Mouse (Mus musculus) lung, adult 2 months (tissue): Measurements from ENCODE around the gene Adprm. TPM values are rescaled to one million over a fixed set of nuclear protein-coding genes. Genes with fewer than 3 reads are reported as not detected.

Experiments used
- DNase-seq: peaks from one replicate; pipeline ENCODE4 v3.0.0; 2022
- H3K4me1 ChIP-seq: fragments of 200-500 bp; 2 replicates; pipeline ENCODE4 v1.6.1; 2011; ENCODE audit warnings: low read length; ENCODE audit not compliant: control insufficient read depth, insufficient read depth
- H3K4me3 ChIP-seq: fragments of 200-500 bp; replicated peaks from 2 replicates; pipeline ENCODE3; 2011; ENCODE audit warnings: low read depth, mild to moderate bottlenecking, control low read depth, low read length; ENCODE audit errors: extremely low read depth
- CTCF ChIP-seq: fragments of 200-500 bp; IDR thresholded peaks from 2 replicates; pipeline ENCODE4 v1.5.1; 2011; ENCODE audit warnings: mild to moderate bottlenecking, low read length, control low read depth; ENCODE audit not compliant: insufficient read depth
- POLR2A ChIP-seq: fragments of 200-500 bp; IDR thresholded peaks from 2 replicates; pipeline ENCODE4 v1.6.1; 2011; ENCODE audit warnings: low read depth, mild to moderate bottlenecking, control low read depth, low read length, borderline replicate concordance; ENCODE audit errors: extremely low read depth
- WGBS: fragments of 180-500 bp; shearing (Covaris S2); methylation state at CpG from one replicate; pipeline ENCODE4 v1.1.7; 2018; 5-methylcytosine and 5-hydroxymethylcytosine counted together
- polyA plus RNA-seq: library from polyadenylated mRNA; depleted of rRNA; stranded (reverse); fragments of >200 nt; gene quantifications from 2 replicates; pipeline ENCODE4 v1.2.3, GENCODE M21; 2012

Adprm gene
- polyA plus RNA-seq, 1 experiment, result 16.6 TPM

DNA sequence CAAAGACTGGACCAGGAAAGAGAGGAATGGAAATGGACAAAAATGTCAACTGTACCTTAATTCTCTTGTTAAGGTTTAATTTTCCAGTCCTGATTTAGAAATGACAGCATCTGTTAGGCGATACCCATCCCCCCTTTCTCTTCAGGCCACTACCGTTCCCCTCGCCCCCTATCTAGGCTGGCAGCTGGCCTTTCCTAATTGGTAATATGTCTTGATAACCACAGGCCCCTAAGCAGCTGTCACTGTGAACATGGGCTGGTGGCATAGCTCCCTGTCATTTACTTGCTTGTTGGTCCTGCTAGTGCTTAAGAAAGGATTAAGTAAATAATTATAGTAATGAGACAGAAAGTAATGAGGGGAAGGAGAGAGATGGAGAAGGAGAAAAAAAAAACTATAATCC is 25.0 kb upstream of the Adprm start:
- Histone ChIP-seq H3K4me1 (no peaks in the 10 kb centered on the region), H3K4me3 (no peak overlapping the region)
- WGBS, result 64% methylated on average over 3 of the region's 3 CpGs
- no peak for DNase-seq
- TF ChIP-seq POLR2A (no peak), CTCF (no peak)

DNA sequence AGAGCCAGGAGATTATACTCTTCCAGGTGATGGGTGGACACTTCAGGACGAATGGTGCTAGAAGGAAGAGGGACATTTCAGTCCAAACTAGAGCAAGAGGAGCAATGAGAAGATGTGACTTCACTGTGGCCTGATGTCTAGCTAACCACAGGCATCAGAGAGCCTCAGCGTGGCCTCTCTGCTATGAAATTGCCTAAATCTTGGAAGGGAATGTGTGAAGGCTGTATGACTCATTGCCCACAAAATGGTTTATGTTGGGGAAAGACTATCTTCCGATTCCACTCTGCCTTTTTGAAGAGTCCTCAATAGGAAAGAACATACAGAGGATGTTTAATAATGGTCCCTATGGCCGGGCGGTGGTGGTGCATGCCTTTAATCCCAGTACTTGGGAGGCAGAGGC is 24.4 kb upstream of the Adprm start:
- TF ChIP-seq POLR2A (no peak), CTCF (no peak)
- DNase-seq, result no peak
- Histone ChIP-seq H3K4me1 (no peaks in the 10 kb centered on the region), H3K4me3 (no peak overlapping the region)
- WGBS, result 84% methylated on average over 5 of the region's 5 CpGs

DNA sequence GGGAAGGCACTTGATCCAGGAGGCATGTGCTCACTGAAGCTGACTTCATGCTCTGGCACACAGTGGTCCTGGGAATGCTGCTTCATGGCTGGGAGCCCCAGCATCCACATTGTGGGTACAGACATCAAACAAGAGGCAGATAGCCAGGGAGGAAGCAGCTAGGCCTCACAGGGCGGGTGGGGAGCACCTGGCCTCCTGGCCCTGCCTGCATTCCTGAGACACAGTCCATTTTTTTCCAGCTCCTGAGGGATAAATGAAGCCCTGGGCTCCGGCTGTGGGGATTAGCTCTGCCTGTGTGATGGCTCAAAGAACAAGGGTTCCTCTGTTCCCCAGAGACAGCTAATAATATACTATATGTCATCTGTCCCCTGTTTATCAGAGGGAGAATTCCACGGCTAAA is 22.6 kb upstream of the Adprm start:
- TF ChIP-seq POLR2A, result no peak
- TF ChIP-seq CTCF, result no peak
- Histone ChIP-seq H3K4me1 (no peaks in the 10 kb centered on the region), H3K4me3 (no peak overlapping the region)
- 47% methylated on average over 3 of the region's 3 CpGs for WGBS
- no peak for DNase-seq

DNA sequence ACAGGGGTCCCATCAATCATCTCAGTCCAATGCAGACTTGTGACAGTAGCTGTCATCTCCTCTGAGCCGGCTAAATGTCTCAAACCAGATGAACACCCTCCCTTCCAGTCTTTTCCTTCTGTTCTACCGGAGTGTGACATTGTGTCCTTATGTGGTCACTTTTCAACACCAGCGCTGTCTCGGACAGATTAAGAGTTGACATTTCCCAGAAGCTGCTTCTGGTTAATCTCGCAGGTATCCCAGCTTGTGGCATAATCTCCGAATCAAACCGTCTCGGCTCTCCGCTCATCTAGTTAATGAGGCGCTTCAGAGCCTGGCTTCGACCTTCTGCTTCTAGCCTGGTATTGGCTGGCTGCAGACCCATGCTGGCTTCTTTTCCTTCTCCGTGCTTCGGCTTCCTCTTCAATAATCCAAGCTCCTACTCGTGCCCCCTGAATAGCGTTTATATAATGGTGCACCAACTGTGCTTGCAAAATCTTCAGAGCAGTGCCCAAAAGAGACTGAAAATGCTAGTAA is 20.3 kb upstream of the Adprm start:
- no peak for TF ChIP-seq CTCF
- no peak for TF ChIP-seq POLR2A
- Histone ChIP-seq H3K4me1 (no peaks in the 10 kb centered on the region), H3K4me3 (no peak overlapping the region)
- 74% methylated on average over 15 of the region's 15 CpGs for whole genome bisulfite sequencing
- no peak for DNase-seq

DNA sequence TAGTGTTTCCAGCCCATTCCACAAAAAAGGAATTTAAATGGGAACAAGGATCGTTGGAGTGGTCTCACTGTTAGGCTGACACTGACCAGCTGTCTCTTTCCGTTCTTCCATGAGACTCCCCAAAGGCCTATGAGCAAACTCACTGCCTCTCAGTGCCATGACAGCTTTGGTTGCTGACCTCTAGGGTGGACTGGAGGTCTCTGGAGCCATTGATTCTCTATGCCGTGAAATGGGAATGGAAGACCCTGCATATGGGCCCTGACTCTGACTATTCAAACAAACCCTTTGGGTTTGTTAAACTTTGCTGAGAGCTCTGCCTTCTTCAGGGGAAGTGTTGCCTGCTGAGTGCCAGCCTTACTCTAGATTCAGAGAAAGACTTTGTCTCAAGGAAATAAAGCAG is 15.3 kb upstream of the Adprm start:
- H3K4me3 ChIP-seq, result no peak overlapping the region
- no peak for TF ChIP-seq POLR2A
- no peak for TF ChIP-seq CTCF
- no peaks in the 10 kb centered on the region for H3K4me1 ChIP-seq
- WGBS, result 82% methylated on average over 3 of the region's 3 CpGs
- DNase-seq, result no peak

DNA sequence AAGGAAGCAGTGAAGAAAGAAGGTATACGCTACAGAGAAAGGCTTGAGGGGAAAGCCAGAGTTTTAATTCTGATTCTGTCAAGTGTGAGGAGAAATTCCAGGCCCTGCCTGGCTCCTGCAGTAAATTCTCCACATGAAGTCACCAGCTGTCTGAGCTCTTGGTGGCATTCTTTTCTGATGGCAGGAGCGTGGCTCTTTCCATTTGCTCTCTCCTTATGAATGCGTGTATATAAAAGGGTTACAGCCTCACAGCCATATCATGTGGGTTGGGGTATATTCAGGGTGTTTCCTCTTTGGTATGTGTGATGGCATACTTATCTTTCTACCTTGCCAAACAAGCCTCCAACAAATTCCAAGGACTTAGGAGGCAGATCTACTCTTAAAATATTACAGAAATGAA is 10.3 kb upstream of the Adprm start:
- no peak for TF ChIP-seq CTCF
- TF ChIP-seq POLR2A, result no peak
- DNase-seq, result no peak
- H3K4me1 ChIP-seq, result no peaks in the 10 kb centered on the region
- no peak overlapping the region for H3K4me3 ChIP-seq
- 90% methylated on average over 3 of the region's 3 CpGs for WGBS

DNA sequence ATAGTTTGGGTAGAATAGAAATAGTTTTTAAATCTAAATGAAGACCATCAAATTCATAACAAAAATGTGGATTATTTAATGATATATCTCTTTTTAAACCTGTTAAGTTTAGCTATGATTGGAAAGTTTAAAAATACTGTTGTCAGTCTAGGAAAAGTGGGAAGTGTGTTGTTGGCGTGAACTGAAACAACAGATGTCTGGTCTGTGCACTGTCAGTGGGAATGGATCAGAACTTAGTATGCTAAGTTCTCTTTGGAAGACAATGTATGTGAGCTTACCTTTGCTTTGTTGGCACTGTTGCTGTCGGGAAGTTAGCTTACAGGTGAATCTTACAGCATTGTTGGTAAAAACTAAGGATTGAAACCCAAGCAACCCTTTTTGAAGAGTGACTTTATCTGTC is 8.9 kb upstream of the Adprm start:
- WGBS, result 95% methylated on average over 2 of the region's 2 CpGs
- H3K4me3 ChIP-seq, result no peak overlapping the region
- DNase-seq, result no peak
- H3K4me1 ChIP-seq, result no peaks in the 10 kb centered on the region
- TF ChIP-seq CTCF (no peak), POLR2A (no peak)

DNA sequence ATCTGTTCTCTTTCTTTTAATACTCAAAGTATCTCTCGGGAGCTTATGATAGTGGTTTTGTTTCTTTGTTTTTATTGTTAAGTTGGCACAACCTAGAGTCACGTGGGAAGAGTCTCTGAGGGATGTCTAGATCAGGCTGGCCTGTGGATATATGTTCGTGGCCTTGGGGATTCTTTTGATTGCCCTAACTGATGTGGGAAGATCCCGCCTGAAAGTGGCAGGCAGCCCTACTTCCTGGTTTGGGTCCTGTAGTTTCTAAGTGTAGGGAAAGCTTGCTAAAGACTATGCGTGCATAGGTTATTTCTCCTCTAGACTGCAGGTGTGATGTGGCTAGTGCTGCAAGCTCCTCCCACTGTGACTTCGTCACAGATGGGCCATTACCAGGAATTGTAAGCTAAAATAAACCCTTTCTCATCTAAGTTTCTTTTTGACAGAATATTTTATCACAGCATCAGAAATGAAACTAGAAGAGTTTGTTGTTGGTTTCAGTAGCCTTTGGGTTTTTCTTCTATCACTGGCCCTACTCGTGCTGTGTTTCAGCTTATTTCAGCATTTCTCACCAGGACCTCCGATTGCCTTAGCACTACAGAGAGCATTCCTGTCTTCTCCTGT is 2.5 kb upstream of the Adprm start:
- Histone ChIP-seq H3K4me1 (peaks cover 2% of the 10 kb centered on the region; the same call in 1 of the 2 replicates), H3K4me3 (no peak overlapping the region)
- no peak for DNase-seq
- TF ChIP-seq POLR2A (no peak), CTCF (no peak)
- 85% methylated on average over 8 of the region's 8 CpGs for WGBS

DNA sequence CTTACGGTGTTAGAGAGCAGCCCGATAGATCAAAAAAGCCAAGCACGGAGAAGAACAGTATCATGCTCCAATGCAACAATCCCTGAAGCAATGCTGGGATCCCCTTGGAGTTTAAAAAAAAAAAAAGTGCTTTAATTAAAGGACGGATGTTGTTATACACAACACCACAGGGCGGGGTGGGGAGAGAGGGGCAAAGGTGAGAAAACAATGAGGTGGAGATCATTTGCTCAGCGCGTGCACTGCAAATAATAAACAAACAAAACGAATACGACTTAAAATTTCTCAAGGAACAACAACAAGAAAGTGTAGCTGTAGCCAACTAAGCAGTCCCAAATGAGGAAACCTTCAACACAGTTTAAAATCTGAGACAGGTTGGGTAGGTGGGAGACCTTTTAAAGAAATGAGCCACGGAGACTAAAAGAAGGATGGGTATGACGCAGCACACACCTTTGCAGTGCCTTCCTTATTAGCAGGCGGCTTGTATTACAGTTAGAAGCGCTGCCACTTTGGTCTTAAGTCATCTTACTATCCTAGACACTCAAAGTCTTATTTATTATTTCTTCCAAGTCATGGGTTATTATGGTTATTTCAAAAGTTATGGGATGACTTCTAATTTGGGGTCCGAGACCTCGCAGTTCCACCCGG is 596 bp downstream of the Adprm start:
- WGBS, result 6% methylated on average over 16 of the region's 16 CpGs
- peaks cover 2% of the 10 kb centered on the region; the same call in 1 of the 2 replicates for H3K4me1 ChIP-seq
- H3K4me3 ChIP-seq, result peak overlapping the region; percentile 92
- no peak for DNase-seq
- TF ChIP-seq POLR2A (no peak), CTCF (no peak)

DNA sequence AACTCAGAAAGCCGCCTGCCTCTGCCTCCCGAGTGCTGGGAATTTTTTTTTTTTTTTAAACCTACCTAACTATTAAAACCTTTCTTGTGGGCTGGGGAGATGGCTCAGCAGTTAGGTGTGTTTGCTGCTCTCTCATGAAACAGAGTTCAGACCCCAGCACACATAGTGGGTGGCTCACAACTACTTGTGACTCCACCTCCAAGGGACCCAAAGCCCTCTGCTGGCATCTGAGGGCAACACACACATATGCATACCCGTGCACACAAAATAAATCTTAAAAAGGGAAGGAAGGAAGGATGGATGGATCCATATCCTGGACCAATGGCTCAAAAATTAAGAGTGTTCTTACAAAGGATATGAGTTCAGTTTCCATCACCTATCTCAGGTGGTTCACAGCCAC is 3.1 kb downstream of the Adprm start:
- no peak for DNase-seq
- H3K4me1 ChIP-seq, result peaks cover 8% of the 10 kb centered on the region; the same call in 1 of the 2 replicates
- TF ChIP-seq CTCF, result no peak
- TF ChIP-seq POLR2A, result no peak
- no peak overlapping the region for H3K4me3 ChIP-seq
- 77% methylated on average over 3 of the region's 3 CpGs for WGBS
